Mouse (Mus musculus): Measurements from ENCODE around the gene Klhl29. TPM values are rescaled to one million over a fixed set of nuclear protein-coding genes. Genes with fewer than 3 reads are reported as not detected.

Gene Klhl29
- 4.5 and 7.7 TPM in 2 replicates for polyA plus RNA-seq (2012; rRNA removed; ENCODE audit: low replicate concordance)

DNA sequence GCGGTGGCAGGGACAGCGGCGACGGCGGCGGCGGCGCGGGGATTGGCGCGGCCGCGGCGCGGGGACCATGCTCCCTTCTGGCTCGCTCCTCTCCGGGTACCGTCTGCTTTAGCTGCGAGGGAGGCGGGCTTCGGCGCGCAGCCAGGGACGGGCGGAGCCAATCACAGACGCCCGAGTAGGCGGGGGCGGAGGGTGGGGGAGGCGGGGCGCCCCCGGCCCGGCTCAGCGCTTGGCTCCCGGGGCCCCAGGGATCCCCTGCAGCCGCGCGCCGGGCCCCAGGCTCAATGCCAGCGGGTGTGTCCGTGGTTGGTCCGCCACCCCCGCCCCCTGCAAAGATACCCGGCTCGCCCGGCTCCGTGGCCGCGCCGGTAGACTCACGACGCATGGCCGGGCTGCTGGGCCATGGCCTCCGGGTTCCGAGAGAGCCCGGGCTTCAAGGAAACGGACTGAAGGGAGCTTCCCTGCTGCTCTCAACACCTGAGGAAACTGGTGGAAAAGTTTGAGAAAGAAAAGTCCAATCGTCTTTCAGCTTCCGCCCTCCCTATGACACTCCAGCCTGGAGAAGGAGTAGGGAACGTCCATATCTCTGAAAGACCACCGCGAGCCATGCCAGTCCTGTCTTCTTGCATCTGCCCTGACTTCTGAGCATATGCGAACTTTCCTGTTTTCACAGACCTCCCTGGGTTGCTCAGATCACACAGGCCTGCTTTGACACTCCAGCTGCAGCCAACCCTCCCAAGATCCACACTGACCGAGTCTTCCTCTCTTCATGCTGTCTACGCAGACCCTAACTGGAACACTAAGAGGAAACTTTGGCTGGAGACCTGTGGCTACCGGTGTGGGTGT is at the start of gene Klhl29:
Gene Klhl29 (minus strand): TSS at position 67 of the 846 bp plus-strand sequence.

